In the genomic region with DNA sequence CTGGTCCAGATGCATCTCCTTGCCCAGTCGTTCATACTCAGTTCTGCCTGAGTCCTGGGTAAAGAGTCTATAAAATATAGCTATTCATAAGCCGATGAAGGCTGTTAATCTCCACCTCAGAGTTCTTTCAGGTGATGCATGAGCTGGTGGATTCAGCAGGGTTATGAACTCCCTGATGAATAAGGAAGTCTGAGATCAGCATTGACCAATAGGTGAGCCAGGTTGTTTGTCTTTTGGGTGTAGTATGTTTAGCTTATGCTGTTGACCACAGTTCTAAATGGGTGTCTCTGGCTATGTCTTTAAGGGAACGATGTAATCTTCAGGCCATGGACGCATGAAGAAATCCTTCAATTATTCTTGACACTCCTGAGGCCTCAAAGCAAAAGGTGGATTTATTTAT, we compare ENCODE assay signal across 19 mouse cellular contexts.
"Had no signal": no experiment of that assay in that cellular context is flagged by ENCODE, and none has a peak within 500 bp of the region (broad histone marks: within the 10 kb centered on the region; RNA-seq: fewer than 3 reads in every experiment).

No protein-coding gene starts in this region.

- H3K4me1 ChIP-seq: liver, embryonic 15.5 days; midbrain, embryonic 10.5 days; midbrain, embryonic 12.5 days; neural tube, embryonic 13.5 days had no signal

- H3K27me3 ChIP-seq: liver, embryonic 15.5 days; midbrain, embryonic 12.5 days; neural tube, embryonic 13.5 days had no signal

- H3K4me2 ChIP-seq: liver, embryonic 15.5 days; lung, embryonic 14.5 days; midbrain, embryonic 12.5 days; neural tube, embryonic 13.5 days had no signal

- H3K9ac ChIP-seq: liver, embryonic 15.5 days; liver, postnatal 0 days; lung, embryonic 14.5 days; midbrain, embryonic 12.5 days; neural tube, embryonic 13.5 days had no signal

- ATAC-seq: liver, postnatal 0 days; midbrain, embryonic 16.5 days had no signal

- DNase-seq: liver, postnatal 0 days; lung, embryonic 14.5 days; lung, postnatal 10 days; lung, postnatal 4 days; midbrain, embryonic 14.5 days; retina, postnatal 1 day; right cerebral cortex, adult 18-20 months; right cerebral cortex, postnatal 25 days; right cerebral cortex, postnatal 4 days; spleen, adult 18-20 months; thymus, adult 18-20 months; thymus, postnatal 14 days; thymus, postnatal 36 days had no signal

- H3K4me3 ChIP-seq: liver, embryonic 15.5 days; midbrain, embryonic 10.5 days; midbrain, embryonic 12.5 days; myocyte; neural tube, embryonic 13.5 days had no signal

- H3K36me3 ChIP-seq: liver, embryonic 15.5 days; midbrain, embryonic 10.5 days; midbrain, embryonic 12.5 days; neural tube, embryonic 13.5 days had no signal

- H3K27ac ChIP-seq: liver, embryonic 15.5 days; midbrain, embryonic 10.5 days; midbrain, embryonic 12.5 days; neural tube, embryonic 13.5 days had no signal

- H3K9me3 ChIP-seq: liver, embryonic 15.5 days; midbrain, embryonic 10.5 days; midbrain, embryonic 12.5 days; neural tube, embryonic 13.5 days had no signal
